Mouse (Mus musculus): ENCODE measurements at regions not wholly inside any gene's neighbourhood (a gene's known extent, or its start where the extent isn't known, plus 50 kb on each side); places are given as distances from the start of the nearest gene placed in this dataset.

- TF ChIP-seq CTCF (IDR thresholded peaks at IDR 0.05; ENCODE audit: borderline replicate concordance, extremely low read depth, insufficient read depth, insufficient read length) (no peak), POLR2A (IDR thresholded peaks at IDR 0.05; ENCODE audit: borderline replicate concordance, extremely low read depth, insufficient read depth, insufficient read length, poor library complexity, severe bottlenecking) (no peak)
- no peak for DNase-seq (ENCODE audit: low read depth)
Measured at GRCm38 (mm10) chr4:100700002-100700401, 76.5 kb upstream of the Cachd1 start.

- no peak for TF ChIP-seq CTCF (IDR thresholded peaks at IDR 0.05; ENCODE audit: borderline replicate concordance, extremely low read depth, insufficient read depth, insufficient read length)
- TF ChIP-seq POLR2A (IDR thresholded peaks at IDR 0.05; ENCODE audit: borderline replicate concordance, extremely low read depth, insufficient read depth, insufficient read length, poor library complexity, severe bottlenecking), result no peak
- DNase-seq (ENCODE audit: low read depth), result peak; percentile 25
Measured at GRCm38 (mm10) chr4:100700418-100700817, 76.1 kb upstream of the Cachd1 start.

GRCm38 (mm10) chr4:100705960-100706359 lies 70.5 kb upstream of the Cachd1 start:
- TF ChIP-seq POLR2A (IDR thresholded peaks at IDR 0.05; ENCODE audit: borderline replicate concordance, extremely low read depth, insufficient read depth, insufficient read length, poor library complexity, severe bottlenecking), result no peak
- DNase-seq (ENCODE audit: low read depth), result peak; percentile 77

GRCm38 (mm10) chr4:100707125-100707524 lies 69.3 kb upstream of the Cachd1 start:
- no peak for TF ChIP-seq POLR2A (IDR thresholded peaks at IDR 0.05; ENCODE audit: borderline replicate concordance, extremely low read depth, insufficient read depth, insufficient read length, poor library complexity, severe bottlenecking)
- no peak for TF ChIP-seq CTCF (IDR thresholded peaks at IDR 0.05; ENCODE audit: borderline replicate concordance, extremely low read depth, insufficient read depth, insufficient read length)
- no peak for DNase-seq (ENCODE audit: low read depth)

GRCm38 (mm10) chr4:100708247-100708646 lies 68.2 kb upstream of the Cachd1 start:
- TF ChIP-seq CTCF (IDR thresholded peaks at IDR 0.05; ENCODE audit: borderline replicate concordance, extremely low read depth, insufficient read depth, insufficient read length) (peak; percentile 41; the same call in 1 of the 2 replicates), POLR2A (IDR thresholded peaks at IDR 0.05; ENCODE audit: borderline replicate concordance, extremely low read depth, insufficient read depth, insufficient read length, poor library complexity, severe bottlenecking) (no peak)

GRCm38 (mm10) chr4:100714240-100714639 lies 62.2 kb upstream of the Cachd1 start:
- TF ChIP-seq CTCF (IDR thresholded peaks at IDR 0.05; ENCODE audit: borderline replicate concordance, extremely low read depth, insufficient read depth, insufficient read length), result no peak
- no peak for TF ChIP-seq POLR2A (IDR thresholded peaks at IDR 0.05; ENCODE audit: borderline replicate concordance, extremely low read depth, insufficient read depth, insufficient read length, poor library complexity, severe bottlenecking)
- no peak for DNase-seq (ENCODE audit: low read depth)

More at GRCm38 (mm10) chr4:100708247-100708646, 68.2 kb upstream of the Cachd1 start:
- peak; percentile 42 for DNase-seq (ENCODE audit: low read depth)

GRCm38 (mm10) chr4:100717601-100718000 lies 58.9 kb upstream of the Cachd1 start:
- no peak for TF ChIP-seq CTCF (IDR thresholded peaks at IDR 0.05; ENCODE audit: borderline replicate concordance, extremely low read depth, insufficient read depth, insufficient read length)
- no peak for TF ChIP-seq POLR2A (IDR thresholded peaks at IDR 0.05; ENCODE audit: borderline replicate concordance, extremely low read depth, insufficient read depth, insufficient read length, poor library complexity, severe bottlenecking)
- no peak for DNase-seq (ENCODE audit: low read depth)

- peak; percentile 40 for DNase-seq (ENCODE audit: low read depth)
- TF ChIP-seq CTCF (IDR thresholded peaks at IDR 0.05; ENCODE audit: borderline replicate concordance, extremely low read depth, insufficient read depth, insufficient read length), result peak; percentile 69
- TF ChIP-seq POLR2A (IDR thresholded peaks at IDR 0.05; ENCODE audit: borderline replicate concordance, extremely low read depth, insufficient read depth, insufficient read length, poor library complexity, severe bottlenecking), result no peak
Measured at GRCm38 (mm10) chr4:100722532-100722931, 53.9 kb upstream of the Cachd1 start.

- DNase-seq (ENCODE audit: low read depth), result no peak
- TF ChIP-seq CTCF (IDR thresholded peaks at IDR 0.05; ENCODE audit: borderline replicate concordance, extremely low read depth, insufficient read depth, insufficient read length) (no peak), POLR2A (IDR thresholded peaks at IDR 0.05; ENCODE audit: borderline replicate concordance, extremely low read depth, insufficient read depth, insufficient read length, poor library complexity, severe bottlenecking) (no peak)
Measured at GRCm38 (mm10) chr4:100723053-100723452, 53.4 kb upstream of the Cachd1 start.

GRCm38 (mm10) chr4:100725811-100726210 lies 50.7 kb upstream of the Cachd1 start:
- no peak for TF ChIP-seq CTCF (IDR thresholded peaks at IDR 0.05; ENCODE audit: borderline replicate concordance, extremely low read depth, insufficient read depth, insufficient read length)
- no peak for TF ChIP-seq POLR2A (IDR thresholded peaks at IDR 0.05; ENCODE audit: borderline replicate concordance, extremely low read depth, insufficient read depth, insufficient read length, poor library complexity, severe bottlenecking)
- no peak for DNase-seq (ENCODE audit: low read depth)

GRCm38 (mm10) chr4:100726496-100726895 lies 50.0 kb upstream of the Cachd1 start:
- DNase-seq (ENCODE audit: low read depth), result peak; percentile 77
- TF ChIP-seq POLR2A (IDR thresholded peaks at IDR 0.05; ENCODE audit: borderline replicate concordance, extremely low read depth, insufficient read depth, insufficient read length, poor library complexity, severe bottlenecking) (no peak), CTCF (IDR thresholded peaks at IDR 0.05; ENCODE audit: borderline replicate concordance, extremely low read depth, insufficient read depth, insufficient read length) (no peak)
